Mouse (Mus musculus) heart, embryonic 12.5 days (tissue): ENCODE results near the gene Oasl2. TPM values are rescaled to one million over a fixed set of nuclear protein-coding genes. Genes with fewer than 3 reads are reported as not detected.
"Not testable (repeated sequence)": the region's sequence is repeated elsewhere in the genome, so short reads cannot be mapped to it uniquely, and the experiment has no call there.

Source experiments
- ATAC-seq: fragments of 200-750 bp; cut with Nextera tagmentation; 2 replicates; pipeline ENCODE4 v1.8.0; 2017; ENCODE audit warnings: moderate TSS enrichment, moderate library complexity; ENCODE audit not compliant: insufficient number of reproducible peaks, low FRiP score
- H3K27ac ChIP-seq: fragments of 300-500 bp; sonication (generic); 2 replicates; pipeline ENCODE4 v1.5.1; 2016; ENCODE audit warnings: mild to moderate bottlenecking, moderate library complexity; ENCODE audit not compliant: poor library complexity, severe bottlenecking
- H3K27me3 ChIP-seq: fragments of 300-500 bp; sonication (generic); replicated peaks from 2 replicates; pipeline ENCODE4 v1.6.1; 2016; ENCODE audit warnings: mild to moderate bottlenecking, moderate library complexity
- H3K36me3 ChIP-seq: fragments of 300-500 bp; sonication (generic); 2 replicates; pipeline ENCODE4 v1.6.1; 2016; ENCODE audit warnings: mild to moderate bottlenecking, moderate library complexity
- H3K4me1 ChIP-seq: fragments of 300-500 bp; sonication (generic); replicated peaks from 2 replicates; pipeline ENCODE4 v1.6.1; 2016; ENCODE audit warnings: mild to moderate bottlenecking
- H3K4me2 ChIP-seq: fragments of 300-500 bp; sonication (generic); 2 replicates; pipeline ENCODE4 v1.6.1; 2016; ENCODE audit warnings: mild to moderate bottlenecking, moderate library complexity
- H3K4me3 ChIP-seq: fragments of 300-500 bp; sonication (generic); 2 replicates; pipeline ENCODE4 v1.5.1; 2016; ENCODE audit warnings: mild to moderate bottlenecking
- H3K9ac ChIP-seq: fragments of 300-500 bp; sonication (generic); 2 replicates; pipeline ENCODE4 v1.6.1; 2016; ENCODE audit warnings: mild to moderate bottlenecking, moderate library complexity
- H3K9me3 ChIP-seq: fragments of 300-500 bp; sonication (generic); replicated peaks from 2 replicates; pipeline ENCODE4 v1.6.1; 2016; ENCODE audit warnings: mild to moderate bottlenecking, moderate library complexity
- WGBS: fragments of 180-500 bp; shearing (Covaris S2); methylation state at CpG from one replicate; pipeline ENCODE4 v1.1.7; 2016; 5-methylcytosine and 5-hydroxymethylcytosine counted together
- polyA plus RNA-seq: library from polyadenylated mRNA; unstranded; fragments of >200 nt; fragmentation: Nextera tagmentation; extraction: Ambion mirVana; gene quantifications from 2 replicates; pipeline ENCODE4 v1.2.1, GENCODE M21; 2016

Oasl2 gene
- polyA plus RNA-seq, 1 experiment from 2014 or later = 3.8 TPM

GRCm38 (mm10) chr5:114915854-114916253 lies 19.1 kb downstream of the Oasl2 start:
- 77% methylated on average over 5 of the region's 5 CpGs for WGBS

DNA sequence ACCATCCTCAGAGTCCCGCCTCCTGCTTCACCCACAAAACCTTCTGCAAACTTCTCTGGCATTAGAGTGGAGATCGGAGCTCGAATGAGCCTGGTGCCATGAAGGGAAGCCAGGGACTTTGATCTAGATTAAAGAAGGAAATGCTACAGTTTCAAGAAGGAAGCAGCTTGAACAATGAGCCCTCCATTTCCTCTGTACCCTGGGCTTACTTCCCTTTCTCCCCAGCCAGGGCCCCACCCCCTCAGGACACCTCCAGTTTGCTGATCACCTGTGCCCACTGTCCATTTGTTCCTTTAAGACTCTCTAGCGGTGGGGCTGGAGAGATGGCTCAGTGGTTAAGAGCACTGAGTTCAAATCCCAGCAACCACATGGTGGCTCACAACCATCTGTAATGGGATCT lies 20.0 kb downstream of the Oasl2 start:
- Histone ChIP-seq H3K36me3 (no peaks in the 10 kb centered on the region), H3K9me3 (no peaks in the 10 kb centered on the region), H3K27me3 (no peaks in the 10 kb centered on the region), H3K4me3 (no peak overlapping the region), H3K27ac (no peak overlapping the region), H3K4me1 (peaks cover 7% of the 10 kb centered on the region; the same call in 1 of the 2 replicates), H3K9ac (no peak overlapping the region), H3K4me2 (no peak overlapping the region)
- 81% methylated on average over 4 of the region's 4 CpGs for WGBS
- ATAC-seq = no peak

More at GRCm38 (mm10) chr5:114915854-114916253, 19.1 kb downstream of the Oasl2 start:
- H3K27ac ChIP-seq = no peak overlapping the region
- no peak overlapping the region for H3K9ac ChIP-seq
- H3K4me1 ChIP-seq = peaks cover 7% of the 10 kb centered on the region; the same call in 1 of the 2 replicates
- H3K4me2 ChIP-seq = no peak overlapping the region
- no peaks in the 10 kb centered on the region for H3K27me3 ChIP-seq
- no peaks in the 10 kb centered on the region for H3K9me3 ChIP-seq
- H3K4me3 ChIP-seq = no peak overlapping the region
- no peak for ATAC-seq
- H3K36me3 ChIP-seq = no peaks in the 10 kb centered on the region

DNA sequence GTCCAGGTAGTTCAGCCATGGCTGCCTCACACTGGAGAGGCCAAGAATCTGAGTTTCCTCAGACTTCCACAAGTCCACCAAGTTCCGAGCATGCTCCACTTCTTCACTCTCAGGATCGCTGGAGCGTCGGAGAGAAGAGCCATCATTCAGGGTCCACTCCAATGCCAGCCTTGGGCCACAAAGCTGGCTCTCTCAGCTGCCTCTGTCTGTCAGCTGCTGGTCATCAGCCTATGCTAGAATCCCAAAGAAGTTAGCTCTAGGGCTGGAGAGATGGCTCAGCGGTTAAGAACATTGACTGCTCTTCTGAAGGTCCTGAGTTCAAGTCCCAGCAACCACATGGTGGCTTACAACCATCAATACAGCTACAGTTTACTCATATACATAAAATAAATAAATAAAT lies 20.6 kb downstream of the Oasl2 start:
- WGBS = 89% methylated on average over 5 of the region's 5 CpGs
- not testable (repeated sequence) for H3K9me3 ChIP-seq, H3K4me1 ChIP-seq, H3K27ac ChIP-seq, H3K36me3 ChIP-seq, H3K27me3 ChIP-seq, H3K4me3 ChIP-seq, H3K4me2 ChIP-seq, ATAC-seq, H3K9ac ChIP-seq

- H3K9me3 ChIP-seq = no peaks in the 10 kb centered on the region
- no peak overlapping the region for H3K4me3 ChIP-seq
- no peak overlapping the region for H3K27ac ChIP-seq
- H3K4me2 ChIP-seq = no peak overlapping the region
- H3K27me3 ChIP-seq = no peaks in the 10 kb centered on the region
- H3K36me3 ChIP-seq = no peaks in the 10 kb centered on the region
- no peak for ATAC-seq
- no peak overlapping the region for H3K9ac ChIP-seq
- peaks cover 6% of the 10 kb centered on the region for H3K4me1 ChIP-seq
- 68% methylated on average over 19 of the region's 19 CpGs for WGBS
Observed at GRCm38 (mm10) chr5:114921551-114922365, 25.0 kb downstream of the Oasl2 start.

DNA sequence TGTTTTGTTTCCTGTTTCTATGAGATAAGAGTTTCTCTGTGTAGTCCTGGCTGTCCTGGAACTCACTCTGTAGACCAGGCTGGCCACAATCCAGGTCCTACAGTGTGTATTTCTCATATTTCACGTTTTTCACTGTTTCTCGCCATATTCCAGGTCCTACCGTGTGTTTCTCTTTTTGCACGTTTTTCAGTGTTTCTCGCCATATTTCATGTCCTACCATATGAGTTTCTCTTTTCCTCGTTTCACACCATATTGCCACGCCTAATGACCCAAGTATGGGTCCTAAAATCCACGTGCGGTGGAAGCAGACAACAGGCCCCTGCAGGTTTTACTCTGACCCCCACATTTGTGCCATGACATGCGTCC lies 25.6 kb downstream of the Oasl2 start:
- Histone ChIP-seq H3K4me2 (no peak overlapping the region), H3K36me3 (no peaks in the 10 kb centered on the region), H3K9me3 (no peaks in the 10 kb centered on the region), H3K4me1 (peaks cover 6% of the 10 kb centered on the region), H3K27me3 (no peaks in the 10 kb centered on the region), H3K4me3 (no peak overlapping the region), H3K9ac (no peak overlapping the region), H3K27ac (no peak overlapping the region)
- WGBS = 60% methylated on average over 10 of the region's 10 CpGs
- peak; percentile 71; the same call in 1 of the 2 replicates for ATAC-seq

DNA sequence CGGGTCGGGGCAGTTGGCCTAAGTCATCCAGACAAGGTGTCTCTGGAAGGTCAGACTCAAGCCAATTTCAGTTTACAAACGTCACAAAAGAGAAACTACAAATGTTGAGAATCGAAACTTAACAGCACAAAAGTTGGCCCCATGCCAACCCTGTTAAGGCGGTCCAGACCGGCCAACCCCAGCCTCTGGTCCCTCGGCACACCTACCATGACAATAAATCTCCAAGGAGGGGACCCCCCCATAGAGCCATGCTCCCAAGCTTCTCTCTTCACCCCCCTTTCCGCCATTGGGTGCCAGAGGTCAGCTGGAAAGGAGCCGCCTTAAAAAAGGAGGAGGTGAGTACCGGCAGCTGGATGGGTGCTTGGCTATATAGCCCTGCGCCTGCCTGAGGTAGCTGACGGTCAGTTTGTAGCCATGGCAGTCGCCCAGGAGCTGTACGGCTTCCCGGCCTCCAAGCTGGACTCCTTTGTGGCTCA lies 26.3 kb downstream of the Oasl2 start, which contains the start of gene Oasl1:
Oasl1 (plus strand) TSS at position 243 of the 476 bp plus-strand sequence.
- H3K27ac ChIP-seq = no peak within 1 kb of the TSS
- H3K4me1 ChIP-seq = peaks cover 6% of the 10 kb centered on the region
- no peak within 1 kb of the TSS for H3K9ac ChIP-seq
- 50% methylated on average over 15 of the region's 15 CpGs for WGBS
- no peaks in the 10 kb centered on the region for H3K27me3 ChIP-seq
- ATAC-seq = peak; percentile 61; the same call in 1 of the 2 replicates
- no peaks in the 10 kb centered on the region for H3K9me3 ChIP-seq
- H3K4me3 ChIP-seq = peak within 1 kb of the TSS; percentile 24
- H3K4me2 ChIP-seq = peak within 1 kb of the TSS; percentile 52
- H3K36me3 ChIP-seq = no peaks in the 10 kb centered on the region

DNA sequence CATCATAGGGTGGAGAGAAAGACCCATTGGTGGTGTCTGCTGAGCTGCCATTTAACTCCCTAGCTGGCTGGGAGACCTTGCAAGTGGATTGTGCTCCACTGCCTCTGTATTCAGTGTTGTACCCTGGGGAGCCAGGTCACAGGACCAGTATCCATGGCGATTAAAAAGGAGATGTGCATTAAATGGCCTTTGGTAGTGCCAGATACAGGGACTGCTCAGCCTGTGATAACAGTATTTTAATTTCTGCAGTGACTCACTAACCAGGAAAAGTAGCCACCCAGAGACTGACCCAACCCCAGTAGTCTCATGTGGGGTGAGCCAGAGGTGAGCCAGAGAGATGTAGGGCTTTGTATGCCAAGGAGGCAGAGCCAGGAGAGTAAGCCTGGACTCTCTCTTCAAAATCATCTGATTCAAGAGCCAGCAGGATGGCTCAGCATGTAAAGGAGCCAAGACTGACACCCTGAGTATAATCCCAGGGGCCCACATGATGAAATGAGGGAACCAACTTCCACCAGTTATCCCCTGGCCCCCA lies 29.5 kb downstream of the Oasl2 start:
- H3K27ac ChIP-seq = no peak overlapping the region
- H3K9me3 ChIP-seq = no peaks in the 10 kb centered on the region
- 68% methylated on average over 1 of the region's 1 CpGs for WGBS
- no peaks in the 10 kb centered on the region for H3K27me3 ChIP-seq
- H3K4me2 ChIP-seq = no peak overlapping the region
- H3K4me1 ChIP-seq = peaks cover 6% of the 10 kb centered on the region
- no peak overlapping the region for H3K9ac ChIP-seq
- no peaks in the 10 kb centered on the region for H3K36me3 ChIP-seq
- no peak overlapping the region for H3K4me3 ChIP-seq
- ATAC-seq = no peak

GRCm38 (mm10) chr5:114926753-114927152 lies 30.0 kb downstream of the Oasl2 start:
- H3K4me2 ChIP-seq = no peak overlapping the region
- no peaks in the 10 kb centered on the region for H3K27me3 ChIP-seq
- H3K4me1 ChIP-seq = peaks cover 6% of the 10 kb centered on the region

DNA sequence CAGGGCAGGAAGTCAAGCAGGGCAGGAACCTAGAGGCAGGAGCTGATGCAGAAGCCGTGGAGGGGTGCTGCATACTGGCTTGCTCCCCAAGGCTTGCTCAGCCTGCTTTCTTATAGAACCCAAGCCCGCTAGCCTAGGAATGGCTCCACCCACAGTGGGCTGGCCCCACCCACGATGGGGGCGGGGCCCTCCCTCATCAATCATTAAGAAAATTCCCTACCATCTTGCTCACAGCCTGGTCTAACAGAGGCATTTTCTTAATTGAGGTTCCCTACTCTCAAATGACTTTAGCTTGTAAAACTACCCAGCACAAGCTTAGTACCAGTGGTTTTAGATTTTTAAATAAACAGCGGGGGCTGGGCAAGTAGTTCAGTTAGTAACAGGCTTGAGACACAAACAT lies 34.9 kb downstream of the Oasl2 start:
- H3K4me3 ChIP-seq = no peak overlapping the region
- no peaks in the 10 kb centered on the region for H3K27me3 ChIP-seq
- H3K9me3 ChIP-seq = no peaks in the 10 kb centered on the region
- ATAC-seq = no peak
- no peak overlapping the region for H3K27ac ChIP-seq
- H3K4me1 ChIP-seq = no peaks in the 10 kb centered on the region
- H3K4me2 ChIP-seq = no peak overlapping the region
- WGBS = 55% methylated on average over 5 of the region's 5 CpGs
- H3K9ac ChIP-seq = no peak overlapping the region
- no peaks in the 10 kb centered on the region for H3K36me3 ChIP-seq

More at GRCm38 (mm10) chr5:114926753-114927152, 30.0 kb downstream of the Oasl2 start:
- Histone ChIP-seq H3K9me3 (no peaks in the 10 kb centered on the region), H3K27ac (no peak overlapping the region), H3K9ac (no peak overlapping the region), H3K36me3 (no peaks in the 10 kb centered on the region), H3K4me3 (no peak overlapping the region)
- 75% methylated on average over 9 of the region's 9 CpGs for WGBS
- no peak for ATAC-seq

GRCm38 (mm10) chr5:114933206-114933605 lies 36.5 kb downstream of the Oasl2 start:
- Histone ChIP-seq H3K27ac (no peak overlapping the region), H3K4me1 (no peaks in the 10 kb centered on the region), H3K9me3 (0 out of 2 replicates have a peak, but pooled peaks cover under 1% of the 10 kb centered on the region), H3K9ac (no peak overlapping the region), H3K4me2 (no peak overlapping the region), H3K27me3 (no peaks in the 10 kb centered on the region), H3K36me3 (no peaks in the 10 kb centered on the region), H3K4me3 (no peak overlapping the region)
- ATAC-seq = no peak
- WGBS = 78% methylated on average over 8 of the region's 8 CpGs

GRCm38 (mm10) chr5:114935838-114936237 lies 39.1 kb downstream of the Oasl2 start:
- WGBS = 48% methylated on average over 3 of the region's 3 CpGs
- Histone ChIP-seq H3K27ac (no peak overlapping the region), H3K9ac (no peak overlapping the region), H3K4me1 (no peaks in the 10 kb centered on the region), H3K4me2 (no peak overlapping the region), H3K9me3 (0 out of 2 replicates have a peak, but pooled peaks cover 5% of the 10 kb centered on the region), H3K27me3 (no peaks in the 10 kb centered on the region), H3K36me3 (no peaks in the 10 kb centered on the region), H3K4me3 (no peak overlapping the region)
- no peak for ATAC-seq
